Mouse (Mus musculus): ENCODE data around the gene Ifnar1. TPM values are rescaled to one million over a fixed set of nuclear protein-coding genes. Genes with fewer than 3 reads are reported as not detected.

The Ifnar1 gene
- polyA plus RNA-seq, 1 experiment, result 29.7 TPM

GRCm38 (mm10) chr16:91458976-91459375, 26.1 kb upstream of the Ifnar1 start:
- Histone ChIP-seq H3K4me3 (replicated peaks; ENCODE audit: extremely low read depth, low read depth, low read length) (no peak overlapping the region), H3K4me1 (ENCODE audit: control insufficient read depth, insufficient read depth, low read length) (peaks cover 3% of the 10 kb centered on the region)
- peak; percentile 18 for DNase-seq
- 34% methylated on average over 5 of the region's 5 CpGs for WGBS
- TF ChIP-seq CTCF (IDR thresholded peaks at IDR 0.05; ENCODE audit: insufficient read depth, low read length), result no peak
- no peak for TF ChIP-seq POLR2A (IDR thresholded peaks at IDR 0.05; ENCODE audit: borderline replicate concordance, extremely low read depth, low read depth, low read length)

DNA sequence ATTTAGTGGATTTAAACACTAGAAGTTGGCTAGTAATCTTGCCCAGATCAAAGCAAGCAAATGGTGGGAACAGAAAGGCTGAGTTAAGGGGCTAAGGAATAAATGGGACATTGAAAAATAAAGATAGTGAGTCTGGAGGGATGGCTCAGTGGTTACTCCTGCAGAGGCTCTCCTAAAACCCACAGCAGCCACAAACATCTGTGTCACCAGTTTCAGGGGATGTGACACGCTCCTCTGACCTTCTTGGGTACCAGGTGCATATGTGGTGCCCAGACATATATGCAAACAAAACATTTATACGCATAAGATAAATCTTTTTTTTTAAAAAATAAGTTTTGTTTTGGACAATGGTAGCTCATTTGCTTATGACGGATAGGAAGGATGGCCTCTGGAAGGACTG, 25.6 kb upstream of the Ifnar1 start:
- DNase-seq, result no peak
- no peak for TF ChIP-seq CTCF (IDR thresholded peaks at IDR 0.05; ENCODE audit: insufficient read depth, low read length)
- TF ChIP-seq POLR2A (IDR thresholded peaks at IDR 0.05; ENCODE audit: borderline replicate concordance, extremely low read depth, low read depth, low read length), result no peak
- H3K4me1 ChIP-seq (ENCODE audit: control insufficient read depth, insufficient read depth, low read length), result peaks cover 3% of the 10 kb centered on the region
- H3K4me3 ChIP-seq (replicated peaks; ENCODE audit: extremely low read depth, low read depth, low read length), result no peak overlapping the region
- WGBS, result 83% methylated on average over 3 of the region's 3 CpGs

DNA sequence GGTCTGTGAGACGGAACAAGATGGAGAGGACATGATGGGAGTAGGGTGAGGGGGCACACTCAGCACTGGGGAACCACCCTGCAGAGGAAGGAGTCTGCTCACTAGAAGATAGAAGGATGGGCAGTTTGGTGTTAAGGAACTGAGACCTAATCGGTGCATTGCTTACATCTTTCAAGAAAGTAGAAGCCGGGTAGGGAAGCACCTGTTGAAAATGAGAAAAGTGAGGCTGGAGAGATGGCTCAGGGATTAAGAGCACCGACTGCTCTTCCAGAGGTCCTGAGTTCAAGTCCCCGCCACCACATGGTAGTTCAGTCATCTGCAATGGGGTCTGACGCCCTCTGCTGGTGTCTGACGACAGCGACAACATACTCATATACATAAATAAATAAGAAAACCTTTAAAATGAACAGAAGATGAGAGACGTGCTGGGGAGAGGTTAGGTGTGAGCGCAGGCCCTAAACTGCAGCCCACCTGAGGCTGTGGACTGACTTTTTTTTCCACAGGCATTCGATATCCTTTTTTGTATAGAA, 25.1 kb upstream of the Ifnar1 start:
- TF ChIP-seq POLR2A (IDR thresholded peaks at IDR 0.05; ENCODE audit: borderline replicate concordance, extremely low read depth, low read depth, low read length), result no peak
- peak; percentile 45; the same call in 1 of the 2 replicates for TF ChIP-seq CTCF (IDR thresholded peaks at IDR 0.05; ENCODE audit: insufficient read depth, low read length)
- WGBS, result 72% methylated on average over 11 of the region's 11 CpGs
- DNase-seq, result no peak
- H3K4me1 ChIP-seq (ENCODE audit: control insufficient read depth, insufficient read depth, low read length), result peaks cover 3% of the 10 kb centered on the region
- H3K4me3 ChIP-seq (replicated peaks; ENCODE audit: extremely low read depth, low read depth, low read length), result no peak overlapping the region

DNA sequence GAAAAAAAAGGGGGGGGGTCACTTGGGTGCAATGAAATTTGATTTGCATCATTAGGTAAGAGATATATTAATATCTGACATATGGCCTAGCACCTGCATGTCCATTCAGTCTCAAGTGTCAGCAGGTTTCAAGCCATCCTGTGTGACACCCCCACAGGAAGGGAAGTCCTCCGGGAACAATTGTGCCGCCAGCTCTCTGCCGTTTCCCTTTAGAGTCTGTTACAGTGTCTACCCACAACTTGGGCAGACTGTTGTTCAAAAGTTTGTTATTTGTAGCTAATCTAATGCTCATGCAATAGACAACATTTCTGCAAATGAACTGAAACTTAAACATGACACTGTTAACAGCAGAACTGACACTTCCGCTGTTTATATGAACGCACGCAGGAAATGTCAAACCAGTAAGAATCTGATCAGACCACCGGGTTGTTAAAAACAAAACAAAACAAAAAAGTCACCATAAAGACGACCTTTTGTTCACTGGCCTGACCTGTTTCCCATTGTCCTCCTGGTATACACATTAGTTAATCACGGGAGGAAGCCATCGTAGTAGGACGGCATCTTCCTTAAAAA, 23.9 kb upstream of the Ifnar1 start:
- DNase-seq, result no peak
- peaks cover 8% of the 10 kb centered on the region for H3K4me1 ChIP-seq (ENCODE audit: control insufficient read depth, insufficient read depth, low read length)
- 33% methylated on average over 11 of the region's 11 CpGs for WGBS
- H3K4me3 ChIP-seq (replicated peaks; ENCODE audit: extremely low read depth, low read depth, low read length), result no peak overlapping the region
- TF ChIP-seq CTCF (IDR thresholded peaks at IDR 0.05; ENCODE audit: insufficient read depth, low read length), result no peak
- no peak for TF ChIP-seq POLR2A (IDR thresholded peaks at IDR 0.05; ENCODE audit: borderline replicate concordance, extremely low read depth, low read depth, low read length)

- TF ChIP-seq CTCF (IDR thresholded peaks at IDR 0.05; ENCODE audit: insufficient read depth, low read length), result no peak
- TF ChIP-seq POLR2A (IDR thresholded peaks at IDR 0.05; ENCODE audit: borderline replicate concordance, extremely low read depth, low read depth, low read length), result no peak
- Histone ChIP-seq H3K4me1 (ENCODE audit: control insufficient read depth, insufficient read depth, low read length) (peaks cover 13% of the 10 kb centered on the region), H3K4me3 (replicated peaks; ENCODE audit: extremely low read depth, low read depth, low read length) (no peak overlapping the region)
- WGBS, result 30% methylated on average over 9 of the region's 9 CpGs
- no peak for DNase-seq
These were observed 23.3 kb upstream of the Ifnar1 start for GRCm38 (mm10) chr16:91461773-91462181.

DNA sequence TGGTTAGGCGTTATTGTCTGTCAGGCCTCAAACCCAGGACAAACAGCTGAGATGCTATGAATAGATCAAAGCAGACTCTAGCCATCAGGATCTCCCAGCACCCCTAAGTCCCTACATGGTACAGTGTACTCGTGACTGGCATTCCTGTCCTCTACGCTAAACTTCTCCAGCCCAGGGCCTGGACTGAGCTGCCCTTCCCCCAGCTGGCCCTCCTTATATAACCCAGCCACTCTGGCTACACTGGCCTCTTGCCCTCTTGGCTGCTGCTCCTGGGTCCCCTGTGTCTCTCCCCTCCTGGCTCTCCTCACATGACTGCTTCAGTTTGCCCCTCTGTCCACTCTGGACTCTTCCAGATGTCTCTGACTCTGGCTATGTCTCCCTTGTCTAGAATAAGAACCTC, 22.4 kb upstream of the Ifnar1 start:
- peaks cover 15% of the 10 kb centered on the region for H3K4me1 ChIP-seq (ENCODE audit: control insufficient read depth, insufficient read depth, low read length)
- no peak for DNase-seq
- TF ChIP-seq CTCF (IDR thresholded peaks at IDR 0.05; ENCODE audit: insufficient read depth, low read length), result no peak
- no peak for TF ChIP-seq POLR2A (IDR thresholded peaks at IDR 0.05; ENCODE audit: borderline replicate concordance, extremely low read depth, low read depth, low read length)
- WGBS, result 73% methylated on average over 3 of the region's 3 CpGs
- H3K4me3 ChIP-seq (replicated peaks; ENCODE audit: extremely low read depth, low read depth, low read length), result no peak overlapping the region

GRCm38 (mm10) chr16:91463400-91463799, 21.6 kb upstream of the Ifnar1 start:
- Histone ChIP-seq H3K4me3 (replicated peaks; ENCODE audit: extremely low read depth, low read depth, low read length) (no peak overlapping the region), H3K4me1 (ENCODE audit: control insufficient read depth, insufficient read depth, low read length) (peaks cover 15% of the 10 kb centered on the region)
- 51% methylated on average over 2 of the region's 2 CpGs for WGBS
- no peak for TF ChIP-seq POLR2A (IDR thresholded peaks at IDR 0.05; ENCODE audit: borderline replicate concordance, extremely low read depth, low read depth, low read length)
- no peak for TF ChIP-seq CTCF (IDR thresholded peaks at IDR 0.05; ENCODE audit: insufficient read depth, low read length)
- no peak for DNase-seq

DNA sequence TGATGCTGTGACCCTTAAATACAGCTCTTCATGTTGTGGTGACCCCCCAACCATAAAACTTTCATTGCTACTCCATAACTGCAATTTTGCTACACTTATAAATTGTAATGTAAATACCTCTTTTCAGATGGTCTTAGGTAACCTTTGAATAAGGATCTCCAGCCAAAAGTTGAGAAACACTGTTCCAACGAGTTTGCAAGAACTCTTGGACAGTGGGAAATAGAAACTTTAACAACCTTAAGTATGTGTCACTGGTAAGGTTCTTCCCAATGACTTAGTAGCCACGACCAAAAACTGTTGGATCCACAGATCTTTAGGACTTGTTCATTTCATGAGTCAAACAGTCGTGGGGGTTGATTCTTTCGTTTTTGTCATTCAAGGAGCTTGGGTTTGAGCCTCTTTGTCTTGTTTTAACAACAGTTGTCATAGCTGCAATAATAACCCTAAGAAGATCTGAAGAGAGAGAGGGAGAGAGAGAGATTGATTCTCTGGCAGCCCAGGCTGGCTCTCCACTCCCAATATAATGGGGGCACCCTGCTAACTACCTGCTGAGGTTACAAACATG, 21.1 kb upstream of the Ifnar1 start:
- DNase-seq, result no peak
- H3K4me1 ChIP-seq (ENCODE audit: control insufficient read depth, insufficient read depth, low read length), result peaks cover 15% of the 10 kb centered on the region
- TF ChIP-seq CTCF (IDR thresholded peaks at IDR 0.05; ENCODE audit: insufficient read depth, low read length), result no peak
- TF ChIP-seq POLR2A (IDR thresholded peaks at IDR 0.05; ENCODE audit: borderline replicate concordance, extremely low read depth, low read depth, low read length), result no peak
- 67% methylated on average over 4 of the region's 4 CpGs for WGBS
- no peak overlapping the region for H3K4me3 ChIP-seq (replicated peaks; ENCODE audit: extremely low read depth, low read depth, low read length)

DNA sequence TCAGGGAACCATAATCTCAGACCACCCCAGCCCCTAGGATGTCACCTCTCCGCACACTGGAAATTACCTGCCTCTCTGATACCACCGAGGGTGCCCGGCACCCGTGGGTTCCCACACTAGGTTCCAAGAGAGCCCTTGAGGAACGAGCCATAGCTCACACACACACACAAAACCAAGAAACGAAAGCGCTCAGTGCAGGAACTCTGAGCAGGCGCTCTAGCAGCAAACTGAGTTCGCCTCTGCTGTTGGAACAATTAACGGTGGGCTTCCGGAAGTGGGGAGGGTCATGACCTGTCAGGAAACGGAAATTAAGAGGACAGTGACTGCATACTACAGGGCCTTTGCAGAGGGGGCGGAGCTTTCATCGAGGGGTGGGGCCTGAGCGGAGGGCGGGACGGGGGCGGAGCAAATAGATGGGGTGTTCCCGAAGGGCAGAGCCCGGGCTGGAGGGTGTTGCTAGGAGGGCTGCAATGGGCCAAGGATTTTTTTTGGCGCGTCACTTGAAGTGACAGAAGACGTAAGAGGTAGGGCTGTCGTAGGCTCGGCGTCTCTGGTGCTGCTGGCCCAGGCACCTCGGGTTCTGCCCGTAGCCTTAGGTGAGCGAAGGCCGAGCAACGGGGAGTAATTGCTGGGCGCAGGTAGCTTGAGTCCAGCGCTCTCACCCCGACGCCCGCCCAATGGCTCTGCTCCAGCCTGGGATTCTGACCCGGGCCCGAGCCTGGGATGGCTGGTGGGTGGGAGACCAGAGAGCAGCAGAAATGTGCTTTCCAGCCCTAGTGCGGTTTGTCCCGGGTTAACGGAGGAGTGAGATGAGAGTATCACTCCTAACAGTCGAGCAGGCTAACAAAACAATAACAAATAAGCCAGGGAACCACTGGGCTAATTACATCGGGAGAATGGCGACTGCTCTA, 20.2 kb upstream of the Ifnar1 start:
- Histone ChIP-seq H3K4me3 (replicated peaks; ENCODE audit: extremely low read depth, low read depth, low read length) (peak overlapping the region; percentile 69), H3K4me1 (ENCODE audit: control insufficient read depth, insufficient read depth, low read length) (peaks cover 12% of the 10 kb centered on the region)
- peak; percentile 83 for DNase-seq
- WGBS, result 2% methylated on average over 44 of the region's 44 CpGs
- TF ChIP-seq POLR2A (IDR thresholded peaks at IDR 0.05; ENCODE audit: borderline replicate concordance, extremely low read depth, low read depth, low read length), result peak; percentile 77; the same call in 1 of the 2 replicates
- no peak for TF ChIP-seq CTCF (IDR thresholded peaks at IDR 0.05; ENCODE audit: insufficient read depth, low read length)

Measured in lung, adult 2 months (tissue).